Mouse (Mus musculus) gastrocnemius, postnatal 36 days (tissue): ENCODE measurements around the gene Auts2. TPM values are rescaled to one million over a fixed set of nuclear protein-coding genes. Genes with fewer than 3 reads are reported as not detected.
A peak's percentile ranks its signal among the peaks of the same experiment; 100 is the strongest.

ENCODE experiments used
- DNase-seq, 2 experiments: peaks; one replicate each; pipeline ENCODE4 v3.0.0; 2022
- intact Hi-C: fragments of 180-260 bp; cut with DNase I; formaldehyde crosslinking; loops from one replicate; pipeline ENCODE4 v1.15.1; 2025
- total RNA-seq, 2 experiments: library from RNA; stranded (reverse); gene quantifications; 2 replicates each; pipeline ENCODE4 v1.2.3; 2021

The Auts2 gene
- total RNA-seq, 2 experiments from 2014 or later, result 14.6 to 15.5 TPM

- intact Hi-C loops, result no loop called here
- DNase-seq, result no peak
Measured at GRCm38 (mm10) chr5:131458700-131459099, 1084.4 kb downstream of the Auts2 start.

GRCm38 (mm10) chr5:131457999-131458398, 1085.1 kb downstream of the Auts2 start:
- intact Hi-C loops, result no loop called here
- DNase-seq, result no peak

GRCm38 (mm10) chr5:131449181-131449868, 1093.8 kb downstream of the Auts2 start:
- intact Hi-C loops, result no loop called here
- DNase-seq, result no peak

- no peak for DNase-seq
- intact Hi-C loops, result no loop called here
Measured at GRCm38 (mm10) chr5:131435239-131435876, 1107.8 kb downstream of the Auts2 start.

GRCm38 (mm10) chr5:131433291-131433690, 1109.9 kb downstream of the Auts2 start:
- no peak for DNase-seq
- intact Hi-C loops, result no loop called here

GRCm38 (mm10) chr5:131431896-131432295, 1111.2 kb downstream of the Auts2 start:
- DNase-seq, result no peak
- intact Hi-C loops, result no loop called here

GRCm38 (mm10) chr5:131430109-131430508, 1113.0 kb downstream of the Auts2 start:
- intact Hi-C loops, result no loop called here
- DNase-seq, result peak; percentile 25 to 42

GRCm38 (mm10) chr5:131429563-131429962, 1113.6 kb downstream of the Auts2 start:
- intact Hi-C loops, result loop anchor here (2.0 kb wide), 2 partner anchors 421 to 567 kb away; no protein-coding TSS in a partner anchor
- no peak for DNase-seq

GRCm38 (mm10) chr5:131427734-131428413, 1115.3 kb downstream of the Auts2 start:
- intact Hi-C loops, result loop anchor here (1.0 to 2.0 kb wide), 3 partner anchors 272 to 565 kb away; no protein-coding TSS in a partner anchor
- peak; percentile 65 to 66 for DNase-seq

GRCm38 (mm10) chr5:131422737-131423136, 1120.4 kb downstream of the Auts2 start:
- DNase-seq, result no peak
- intact Hi-C loops, result no loop called here

- DNase-seq, result no peak
- intact Hi-C loops, result no loop called here
Measured at GRCm38 (mm10) chr5:131420406-131420805, 1122.7 kb downstream of the Auts2 start.

- DNase-seq, result no peak
- intact Hi-C loops, result no loop called here
Measured at GRCm38 (mm10) chr5:131415902-131416545, 1127.1 kb downstream of the Auts2 start.

- intact Hi-C loops, result no loop called here
Measured at GRCm38 (mm10) chr5:131398250-131398649, 1144.9 kb downstream of the Auts2 start.

GRCm38 (mm10) chr5:131395756-131396155, 1147.4 kb downstream of the Auts2 start:
- no peak for DNase-seq
- intact Hi-C loops, result no loop called here

More at GRCm38 (mm10) chr5:131398250-131398649, 1144.9 kb downstream of the Auts2 start:
- no peak for DNase-seq
